Mouse (Mus musculus): ENCODE measurements around the gene Golga1.

The Golga1 gene

GRCm38 (mm10) chr2:39007865-39008264 is 57.5 kb downstream of the Golga1 start:
- intact Hi-C loops (cut with DNase I): no loop called here

GRCm38 (mm10) chr2:39006149-39006730 is 59.1 kb downstream of the Golga1 start:
- intact Hi-C loops (cut with DNase I): no loop called here

GRCm38 (mm10) chr2:39005574-39006079 is 59.7 kb downstream of the Golga1 start, which contains the start of gene Rpl35:
Rpl35 (minus strand) TSS chr2:39005624.
- intact Hi-C loops (cut with DNase I): no loop called here

GRCm38 (mm10) chr2:39004880-39005435 is 60.4 kb downstream of the Golga1 start, which contains the start of gene Arpc5l:
Arpc5l (plus strand) TSS chr2:39005348.
- intact Hi-C loops (cut with DNase I): no loop called here

GRCm38 (mm10) chr2:39004372-39004771 is 61.0 kb downstream of the Golga1 start:
- intact Hi-C loops (cut with DNase I): no loop called here

GRCm38 (mm10) chr2:39003512-39003911 is 61.8 kb downstream of the Golga1 start:
- intact Hi-C loops (cut with DNase I): no loop called here

- intact Hi-C loops (cut with DNase I): no loop called here
Measured at GRCm38 (mm10) chr2:39003106-39003505, 62.2 kb downstream of the Golga1 start.

- intact Hi-C loops (cut with DNase I): no loop called here
Measured at GRCm38 (mm10) chr2:39001866-39002265, 63.5 kb downstream of the Golga1 start.

GRCm38 (mm10) chr2:39000587-39000919 is 64.8 kb downstream of the Golga1 start:
- intact Hi-C loops (cut with DNase I): no loop called here

- intact Hi-C loops (cut with DNase I): loop anchor here (2.0 to 10.0 kb wide), 2 partner anchors 73 to 205 kb away; partner anchors contain the start of gene Nr6a1
Measured at GRCm38 (mm10) chr2:38999910-39000586, 65.3 kb downstream of the Golga1 start.

- intact Hi-C loops (cut with DNase I): loop anchor here (2.0 to 10.0 kb wide), 2 partner anchors 73 to 205 kb away; partner anchors contain the start of gene Nr6a1
Measured at GRCm38 (mm10) chr2:38999381-38999780, 66.0 kb downstream of the Golga1 start.

- intact Hi-C loops (cut with DNase I): loop anchor here (2.0 to 10.0 kb wide), 2 partner anchors 71 to 203 kb away; partner anchors contain the start of gene Nr6a1
Measured at GRCm38 (mm10) chr2:38997386-38998374, 67.7 kb downstream of the Golga1 start, which contains the start of gene Wdr38. Wdr38 (plus strand) TSS chr2:38997476.

GRCm38 (mm10) chr2:38992452-38992851 is 72.9 kb downstream of the Golga1 start:
- intact Hi-C loops (cut with DNase I): loop anchor here (10.0 kb wide), 1 partner anchor 198 kb away; no protein-coding TSS in a partner anchor

- intact Hi-C loops (cut with DNase I): loop anchor here (10.0 kb wide), 1 partner anchor 197 kb away; no protein-coding TSS in a partner anchor
Measured at GRCm38 (mm10) chr2:38992004-38992403, 73.3 kb downstream of the Golga1 start.

- intact Hi-C loops (cut with DNase I): no loop called here
Measured at GRCm38 (mm10) chr2:38988929-38989328, 76.4 kb downstream of the Golga1 start.

- intact Hi-C loops (cut with DNase I): no loop called here
Measured at GRCm38 (mm10) chr2:38987803-38988510, 77.4 kb downstream of the Golga1 start.

- intact Hi-C loops (cut with DNase I): no loop called here
Measured at GRCm38 (mm10) chr2:38987371-38987770, 78.0 kb downstream of the Golga1 start.

GRCm38 (mm10) chr2:38986580-38986979 is 78.8 kb downstream of the Golga1 start:
- intact Hi-C loops (cut with DNase I): no loop called here

GRCm38 (mm10) chr2:38983456-38983855 is 81.9 kb downstream of the Golga1 start:
- intact Hi-C loops (cut with DNase I): no loop called here

GRCm38 (mm10) chr2:38977837-38978236 is 87.5 kb downstream of the Golga1 start:
- intact Hi-C loops (cut with DNase I): no loop called here
